Mouse (Mus musculus): Measurements from ENCODE around the gene Eps8l3.

The Eps8l3 gene

GRCm38 (mm10) chr3:107898691-107899090, 21.7 kb downstream of the Eps8l3 start:
- no peak for DNase-seq

- no peak for DNase-seq
Observed at GRCm38 (mm10) chr3:107900955-107901673, 24.1 kb downstream of the Eps8l3 start.

GRCm38 (mm10) chr3:107905942-107906341, 28.9 kb downstream of the Eps8l3 start:
- no peak for DNase-seq

GRCm38 (mm10) chr3:107916674-107917073, 39.6 kb downstream of the Eps8l3 start:
- no peak for DNase-seq

GRCm38 (mm10) chr3:107917097-107917496, 40.1 kb downstream of the Eps8l3 start:
- DNase-seq = no peak

- peak in 1 of 2 experiments; percentile 22 for DNase-seq
Observed at GRCm38 (mm10) chr3:107917783-107918408, 40.9 kb downstream of the Eps8l3 start.

- DNase-seq = no peak
Observed at GRCm38 (mm10) chr3:107920348-107920747, 43.3 kb downstream of the Eps8l3 start.

- no peak for DNase-seq
Observed at GRCm38 (mm10) chr3:107925335-107925734, 48.3 kb downstream of the Eps8l3 start.

- no peak for DNase-seq
Observed at GRCm38 (mm10) chr3:107927841-107928240, 50.8 kb downstream of the Eps8l3 start.

GRCm38 (mm10) chr3:107928691-107929090, 51.7 kb downstream of the Eps8l3 start:
- DNase-seq = no peak

GRCm38 (mm10) chr3:107929243-107929642, 52.2 kb downstream of the Eps8l3 start:
- no peak for DNase-seq

- DNase-seq = no peak
Observed at GRCm38 (mm10) chr3:107929731-107930130, 52.7 kb downstream of the Eps8l3 start.

GRCm38 (mm10) chr3:107931134-107931533, 54.1 kb downstream of the Eps8l3 start:
- DNase-seq = no peak

- DNase-seq = peak; percentile 85 to 89
Observed at GRCm38 (mm10) chr3:107931670-107932069, 54.6 kb downstream of the Eps8l3 start, which contains the start of gene Gstm7. TSS of gene Gstm7 (minus strand) at chr3:107931817.

- no peak for DNase-seq
Observed at GRCm38 (mm10) chr3:107932128-107932527, 55.1 kb downstream of the Eps8l3 start.

GRCm38 (mm10) chr3:107935268-107935667, 58.2 kb downstream of the Eps8l3 start:
- no peak for DNase-seq

- no peak for DNase-seq
Observed at GRCm38 (mm10) chr3:107935888-107936287, 58.9 kb downstream of the Eps8l3 start.

- DNase-seq = peak; percentile 43 to 47
Observed at GRCm38 (mm10) chr3:107939403-107939802, 62.4 kb downstream of the Eps8l3 start.

GRCm38 (mm10) chr3:107939830-107940229, 62.8 kb downstream of the Eps8l3 start:
- no peak for DNase-seq

GRCm38 (mm10) chr3:107940524-107940923, 63.5 kb downstream of the Eps8l3 start:
- DNase-seq = no peak

- DNase-seq = no peak
Observed at GRCm38 (mm10) chr3:107941261-107941660, 64.2 kb downstream of the Eps8l3 start.

Data from thymus, postnatal 36 days (tissue).